Mouse (Mus musculus) olfactory bulb, adult 2 months (tissue): ENCODE data around the gene Enpp6. TPM values are rescaled to one million over a fixed set of nuclear protein-coding genes. Genes with fewer than 3 reads are reported as not detected.

Experiments
- H3K27ac ChIP-seq: fragments of 200-500 bp; 2 replicates; pipeline ENCODE4 v1.5.1; 2012; ENCODE audit warnings: low read depth, low read length; ENCODE audit not compliant: insufficient read depth
- H3K4me1 ChIP-seq: fragments of 200-500 bp; 2 replicates; pipeline ENCODE4 v1.6.1; 2012; ENCODE audit warnings: low read length; ENCODE audit not compliant: control insufficient read depth, insufficient read depth
- H3K4me3 ChIP-seq: fragments of 200-500 bp; 2 replicates; pipeline ENCODE4 v1.5.1; 2012; ENCODE audit warnings: mild to moderate bottlenecking, low read depth, low read length, moderate library complexity; ENCODE audit not compliant: insufficient read depth
- CTCF ChIP-seq: fragments of 200-500 bp; IDR thresholded peaks from 2 replicates; pipeline ENCODE4 v1.5.1; 2012; ENCODE audit warnings: low read depth, mild to moderate bottlenecking, low read length, moderate library complexity; ENCODE audit not compliant: insufficient read depth
- POLR2A ChIP-seq: fragments of 200-500 bp; IDR thresholded peaks from 2 replicates; pipeline ENCODE4 v1.6.1; 2012; ENCODE audit warnings: mild to moderate bottlenecking, low read depth, low read length, moderate library complexity; ENCODE audit not compliant: insufficient read depth
- WGBS: fragments of 180-500 bp; shearing (Covaris S2); methylation state at CpG from one replicate; pipeline ENCODE4 v1.1.7; 2018; 5-methylcytosine and 5-hydroxymethylcytosine counted together
- polyA plus RNA-seq: library from polyadenylated mRNA; stranded (reverse); fragments of >200 nt; gene quantifications from 2 replicates; pipeline ENCODE4 v1.2.4, GENCODE M21; 2012; ENCODE audit warnings: low replicate concordance; ENCODE audit not compliant: missing spikeins, insufficient read depth, insufficient read length

The Enpp6 gene
- polyA plus RNA-seq, 1 experiment: not detected

DNA sequence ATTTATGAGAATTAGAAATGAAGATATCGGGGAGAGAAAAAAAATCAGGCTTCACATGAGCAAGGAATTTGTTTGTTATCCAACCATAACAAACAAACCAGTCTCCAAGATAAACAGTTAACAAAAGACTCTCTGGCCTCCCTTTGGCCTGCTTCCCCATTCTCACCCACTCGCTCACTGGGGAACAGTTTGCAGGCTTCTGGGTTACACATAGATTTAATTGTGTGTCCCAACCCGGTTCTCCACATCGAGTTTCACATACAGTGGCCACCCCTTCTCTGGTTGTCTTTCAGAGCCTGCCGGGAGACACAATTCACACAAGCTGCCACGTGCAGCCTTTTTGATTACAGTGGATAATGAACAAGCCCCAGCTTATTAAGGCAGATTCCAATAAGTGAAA is 1.7 kb downstream of the Enpp6 start:
- H3K27ac ChIP-seq: no peak overlapping the region
- no peaks in the 10 kb centered on the region for H3K4me1 ChIP-seq
- WGBS: 42% methylated on average over 6 of the region's 6 CpGs
- no peak for TF ChIP-seq CTCF
- TF ChIP-seq POLR2A: no peak
- no peak overlapping the region for H3K4me3 ChIP-seq

DNA sequence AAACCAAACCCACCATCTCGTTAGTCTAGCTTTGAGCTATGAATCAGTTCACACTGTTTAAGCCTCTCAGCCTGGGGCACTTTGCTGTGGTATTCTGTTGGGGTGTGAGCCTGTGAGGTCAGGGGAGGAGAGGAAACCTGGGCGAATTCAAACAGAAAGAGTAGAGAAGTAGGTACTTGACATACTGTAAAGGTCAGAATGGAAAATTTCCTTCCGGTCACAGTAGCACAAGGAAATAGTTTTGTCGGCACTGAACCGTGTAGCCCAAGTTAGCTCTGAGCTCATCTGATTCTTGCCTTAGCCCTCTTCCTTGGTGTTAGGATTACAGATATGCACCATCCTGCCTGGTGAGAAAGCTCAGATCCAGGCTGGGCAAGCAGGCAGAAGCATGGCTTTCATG is 4.4 kb downstream of the Enpp6 start:
- 82% methylated on average over 5 of the region's 5 CpGs for WGBS
- H3K4me3 ChIP-seq: no peak overlapping the region
- H3K4me1 ChIP-seq: peaks cover under 1% of the 10 kb centered on the region; the same call in 1 of the 2 replicates
- TF ChIP-seq POLR2A: no peak
- no peak for TF ChIP-seq CTCF
- no peak overlapping the region for H3K27ac ChIP-seq

DNA sequence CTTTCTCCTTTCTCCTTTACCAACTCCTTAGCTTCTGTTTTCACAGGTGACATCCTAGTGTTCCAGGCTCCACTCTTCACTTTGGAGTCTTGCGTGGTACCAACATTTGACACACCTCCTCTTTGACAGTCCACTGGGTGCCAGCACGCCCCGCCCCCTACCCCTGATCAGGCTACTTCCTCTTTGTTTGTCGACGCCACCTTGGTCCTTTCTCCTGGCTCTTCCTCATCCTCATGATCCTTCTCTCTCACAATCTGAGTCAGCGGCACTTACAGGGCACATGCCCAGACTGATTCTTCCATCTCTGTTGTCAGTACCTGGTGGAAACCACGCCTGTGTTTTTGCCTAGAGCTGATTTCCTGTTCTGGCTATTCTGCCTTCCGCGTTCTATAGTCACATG is 5.9 kb downstream of the Enpp6 start:
- 92% methylated on average over 9 of the region's 9 CpGs for WGBS
- H3K27ac ChIP-seq: no peak overlapping the region
- TF ChIP-seq POLR2A (no peak), CTCF (no peak)
- no peak overlapping the region for H3K4me3 ChIP-seq
- H3K4me1 ChIP-seq: peaks cover 4% of the 10 kb centered on the region; the same call in 1 of the 2 replicates

DNA sequence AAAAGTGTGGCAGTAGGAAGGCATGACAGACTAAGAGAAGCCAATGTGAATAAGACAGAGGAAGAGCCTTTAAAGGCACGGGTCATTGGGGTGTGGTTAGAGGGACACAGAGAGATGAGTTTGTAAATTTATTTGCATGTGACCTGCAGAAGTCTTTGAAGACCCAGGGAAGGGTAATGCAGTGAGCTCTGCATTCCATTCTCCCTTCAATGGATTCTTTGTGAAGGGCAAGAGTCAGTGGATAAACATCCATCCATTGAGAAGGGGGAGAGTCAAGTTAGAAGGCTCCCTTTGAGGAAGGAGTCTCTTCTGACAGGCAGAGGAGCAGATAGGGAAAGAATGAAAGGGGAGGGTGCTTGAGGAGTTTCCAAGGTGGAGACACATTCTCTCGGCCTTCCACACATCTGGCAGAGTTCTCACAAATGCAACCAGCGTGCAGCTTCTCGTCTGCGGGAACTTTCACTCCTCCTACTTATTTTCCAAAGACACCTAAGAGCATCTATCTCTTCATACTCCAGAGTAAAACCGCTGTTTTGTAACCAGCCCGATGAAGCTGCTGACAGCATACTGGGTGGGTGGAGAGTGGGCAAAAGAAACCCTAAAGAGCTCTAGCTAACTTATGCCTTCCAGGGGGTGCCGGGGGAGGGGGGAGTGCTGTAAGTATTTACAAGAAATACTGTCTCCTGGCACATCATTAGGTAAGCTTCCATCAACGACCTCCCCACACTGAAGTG is 9.4 kb downstream of the Enpp6 start:
- 53% methylated on average over 9 of the region's 9 CpGs for WGBS
- peaks cover 4% of the 10 kb centered on the region; the same call in 1 of the 2 replicates for H3K4me1 ChIP-seq
- no peak overlapping the region for H3K27ac ChIP-seq
- H3K4me3 ChIP-seq: no peak overlapping the region
- no peak for TF ChIP-seq CTCF

DNA sequence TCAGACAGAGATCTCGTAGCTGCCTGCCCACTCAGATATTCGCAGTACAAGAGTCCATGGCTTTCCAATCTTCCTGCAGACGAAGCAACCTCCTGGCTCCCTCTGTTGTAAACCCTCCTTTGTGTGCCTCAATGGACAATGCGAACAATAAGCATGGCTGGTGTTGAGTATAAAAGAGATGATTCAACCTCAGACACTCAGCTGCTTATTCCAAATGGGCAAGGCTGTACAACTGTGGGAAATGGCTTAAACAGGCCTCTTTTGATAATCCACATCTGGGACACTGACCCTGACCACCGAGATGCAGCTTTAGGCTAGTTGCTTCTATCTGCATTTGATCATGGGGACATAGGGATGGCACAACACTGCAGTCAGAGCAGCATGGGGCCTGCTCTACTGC is 19.0 kb downstream of the Enpp6 start:
- peaks cover 6% of the 10 kb centered on the region for H3K4me1 ChIP-seq
- H3K4me3 ChIP-seq: no peak overlapping the region
- no peak overlapping the region for H3K27ac ChIP-seq
- 73% methylated on average over 5 of the region's 5 CpGs for WGBS
- no peak for TF ChIP-seq POLR2A
- TF ChIP-seq CTCF: no peak

DNA sequence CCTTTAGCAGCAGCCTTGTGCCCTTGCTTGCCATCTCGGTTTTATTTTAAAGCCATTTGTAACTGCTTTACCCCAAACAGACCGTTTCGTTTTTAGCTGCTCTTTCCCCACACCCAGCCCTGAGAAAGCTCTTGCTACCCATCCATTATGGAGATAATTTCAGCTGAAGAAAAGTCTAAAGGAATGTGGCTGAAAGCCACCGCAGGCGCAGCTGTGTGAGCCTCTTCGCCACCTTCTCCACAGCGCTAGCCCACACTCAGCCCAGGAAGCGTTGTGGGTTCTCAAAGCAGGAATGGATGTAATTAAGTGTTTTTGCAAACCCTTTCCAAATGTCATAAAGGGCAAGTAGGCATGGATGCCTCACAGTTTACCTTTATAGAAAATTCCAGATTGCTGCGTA is 20.1 kb downstream of the Enpp6 start:
- WGBS: 25% methylated on average over 9 of the region's 9 CpGs
- peaks cover 6% of the 10 kb centered on the region for H3K4me1 ChIP-seq
- TF ChIP-seq POLR2A (no peak), CTCF (no peak)
- H3K4me3 ChIP-seq: no peak overlapping the region
- peak overlapping the region; percentile 87 for H3K27ac ChIP-seq

DNA sequence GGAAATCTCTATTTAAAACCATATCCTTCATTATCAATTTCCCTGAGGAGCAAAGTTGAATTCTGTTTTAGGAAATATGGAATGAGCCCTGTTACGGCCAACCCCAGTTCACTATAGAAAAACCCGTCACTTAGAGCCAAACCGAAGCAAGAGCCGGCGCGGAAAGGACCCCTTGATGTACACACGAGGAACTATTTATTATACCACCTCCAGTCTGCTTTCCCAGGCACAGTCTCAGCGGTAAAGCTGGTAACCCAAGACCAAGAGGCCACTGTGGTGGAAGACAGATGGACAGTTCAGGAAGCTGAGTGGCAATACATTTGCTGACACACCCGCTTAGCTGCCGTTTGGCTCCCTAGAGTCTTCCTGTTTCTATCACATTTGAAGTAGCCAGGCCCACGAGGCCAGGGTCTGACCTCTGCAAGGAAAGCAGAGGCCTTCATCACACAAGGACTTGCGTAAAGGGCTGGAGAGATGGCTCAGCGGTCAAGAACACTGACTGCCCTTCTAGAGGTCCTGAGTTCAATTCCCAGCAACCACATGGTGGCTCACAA is 21.6 kb downstream of the Enpp6 start:
- 93% methylated on average over 13 of the region's 13 CpGs for WGBS
- Histone ChIP-seq H3K4me1 (peaks cover 6% of the 10 kb centered on the region), H3K27ac (no peak overlapping the region), H3K4me3 (no peak overlapping the region)
- TF ChIP-seq CTCF: no peak
- TF ChIP-seq POLR2A: no peak

DNA sequence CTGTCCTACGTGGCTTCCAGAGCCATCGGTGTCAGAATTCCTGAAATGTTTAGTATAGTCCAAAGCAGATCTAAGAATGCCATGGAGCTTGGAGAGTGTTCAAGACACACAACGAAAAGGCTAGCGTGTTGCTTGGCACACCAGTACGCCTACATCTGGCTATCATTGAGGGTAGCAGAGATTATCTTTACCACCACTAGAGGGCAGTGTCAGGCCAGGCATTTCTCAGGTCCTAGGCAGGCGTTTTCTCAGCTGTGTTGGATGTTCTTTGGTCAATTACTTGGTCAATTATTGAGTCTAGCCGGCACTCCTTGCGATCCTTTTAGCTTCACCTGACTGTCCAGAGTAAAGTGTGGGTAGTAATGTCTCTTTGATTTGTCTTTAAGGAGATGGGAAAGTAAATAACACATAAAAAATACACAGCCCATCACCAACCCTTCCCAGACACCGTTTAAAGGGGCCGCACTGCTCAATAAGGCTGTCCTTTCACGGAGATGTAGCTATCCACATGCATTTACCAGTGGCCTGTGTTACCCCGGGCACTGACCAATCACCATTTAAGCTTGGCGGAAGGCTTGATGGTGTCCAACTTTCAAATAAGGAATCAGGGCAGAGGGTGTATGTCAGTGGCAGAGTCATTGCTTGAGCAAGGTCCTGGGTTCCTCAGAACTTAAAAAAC is 29.7 kb downstream of the Enpp6 start:
- TF ChIP-seq POLR2A (no peak), CTCF (no peak)
- Histone ChIP-seq H3K4me1 (no peaks in the 10 kb centered on the region), H3K27ac (no peak overlapping the region), H3K4me3 (no peak overlapping the region)
- WGBS: 29% methylated on average over 13 of the region's 13 CpGs

DNA sequence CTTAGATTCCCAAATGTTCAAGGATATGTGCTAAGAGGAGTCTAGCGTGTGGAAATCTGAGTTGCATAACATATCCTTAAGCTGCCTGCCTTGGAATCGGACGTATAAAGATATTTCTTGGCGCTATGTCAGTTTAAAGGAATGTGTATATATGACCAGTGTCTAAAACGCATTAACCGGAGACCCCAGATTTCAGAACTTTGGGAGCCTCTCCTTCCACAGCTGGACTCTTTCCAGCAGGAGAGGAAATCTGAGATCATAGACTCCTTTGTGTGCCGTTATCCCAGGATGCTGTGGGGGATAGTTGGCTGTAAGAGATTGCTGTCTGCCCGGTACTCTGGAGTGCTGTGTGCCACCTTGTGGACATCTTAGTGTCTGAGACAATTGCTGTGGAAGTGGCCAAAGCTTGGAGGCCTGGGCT is 34.5 kb downstream of the Enpp6 start:
- Histone ChIP-seq H3K4me3 (no peak overlapping the region), H3K27ac (no peak overlapping the region), H3K4me1 (no peaks in the 10 kb centered on the region)
- TF ChIP-seq POLR2A (no peak), CTCF (no peak)
- WGBS: 74% methylated on average over 8 of the region's 8 CpGs
